Mouse (Mus musculus): Measurements from ENCODE around the gene Epb41. TPM values are rescaled to one million over a fixed set of nuclear protein-coding genes. Genes with fewer than 3 reads are reported as not detected.
A peak's percentile ranks its signal among the peaks of the same experiment; 100 is the strongest.

The Epb41 gene
- polyA plus RNA-seq, 1 experiment from 2014 or later, result 43.1 TPM

DNA sequence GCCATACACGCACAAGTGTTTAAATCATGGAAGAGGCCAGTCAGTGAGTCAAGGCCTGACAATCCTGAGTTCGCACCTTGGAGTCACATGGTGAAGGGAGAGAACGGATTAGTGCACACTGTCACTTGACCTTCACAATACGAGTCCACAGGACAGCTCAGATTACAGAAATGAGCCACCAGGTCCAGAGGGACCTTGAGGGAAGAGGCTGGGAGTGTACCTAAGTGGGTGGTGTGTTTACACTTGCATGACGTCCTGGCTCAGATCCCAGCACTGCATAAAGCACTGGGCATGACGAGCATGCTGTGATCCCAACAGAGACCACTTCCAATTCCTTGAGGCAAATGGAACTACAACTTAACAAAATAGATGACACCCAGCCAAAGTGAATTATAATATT lies 168.7 kb downstream of the Epb41 start:
- H3K9ac ChIP-seq (ENCODE audit: low read depth, low read length), result no peak overlapping the region

DNA sequence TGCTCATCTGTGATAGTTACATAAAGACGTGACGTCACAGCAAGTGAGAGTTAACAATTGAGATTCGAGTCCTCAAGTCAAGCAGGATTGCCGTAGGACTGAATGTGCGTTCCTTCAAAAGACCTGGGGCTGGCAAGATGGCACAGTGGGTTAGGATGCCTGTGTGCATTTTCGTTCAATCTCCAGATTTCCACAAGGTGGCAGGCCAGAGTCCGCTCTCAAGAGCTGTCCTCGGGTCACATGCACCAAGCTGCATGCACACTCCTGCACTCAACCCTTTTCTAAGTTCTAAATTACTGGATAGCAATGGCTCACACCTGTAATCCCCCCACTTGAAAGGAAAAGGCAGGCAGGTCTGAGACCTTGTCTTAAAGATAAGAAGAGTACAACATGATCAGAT lies 170.6 kb downstream of the Epb41 start:
- H3K27me3 ChIP-seq (replicated peaks; ENCODE audit: control insufficient read depth, insufficient read depth, low read length), result no peaks in the 10 kb centered on the region
- H3K4me3 ChIP-seq (ENCODE audit: low read length), result no peak overlapping the region
- peaks cover 25% of the 10 kb centered on the region for H3K36me3 ChIP-seq (ENCODE audit: control insufficient read depth, insufficient read depth, low read length)
- H3K4me1 ChIP-seq (ENCODE audit: control insufficient read depth, insufficient read depth, low read depth, low read length), result no peaks in the 10 kb centered on the region
- H3K9me3 ChIP-seq (ENCODE audit: control insufficient read depth, low read length), result no peaks in the 10 kb centered on the region
- ATAC-seq, result peak; percentile 62; the same call in 1 of the 2 replicates
- no peak overlapping the region for H3K27ac ChIP-seq (ENCODE audit: low read depth, low read length)
- H3K4me2 ChIP-seq (ENCODE audit: low read length), result no peak overlapping the region
- 61% methylated on average over 8 of the region's 8 CpGs for WGBS
- no peak overlapping the region for H3K9ac ChIP-seq (ENCODE audit: low read depth, low read length)

More for the DNA sequence above, 168.7 kb downstream of the Epb41 start:
- WGBS, result 67% methylated on average over 6 of the region's 6 CpGs
- no peak overlapping the region for H3K27ac ChIP-seq (ENCODE audit: low read depth, low read length)
- H3K9me3 ChIP-seq (ENCODE audit: control insufficient read depth, low read length), result no peaks in the 10 kb centered on the region
- peaks cover 6% of the 10 kb centered on the region; the same call in 1 of the 2 replicates for H3K36me3 ChIP-seq (ENCODE audit: control insufficient read depth, insufficient read depth, low read length)
- H3K4me1 ChIP-seq (ENCODE audit: control insufficient read depth, insufficient read depth, low read depth, low read length), result peaks cover 5% of the 10 kb centered on the region
- no peak overlapping the region for H3K4me3 ChIP-seq (ENCODE audit: low read length)
- H3K27me3 ChIP-seq (replicated peaks; ENCODE audit: control insufficient read depth, insufficient read depth, low read length), result no peaks in the 10 kb centered on the region
- no peak overlapping the region for H3K4me2 ChIP-seq (ENCODE audit: low read length)
- no peak for ATAC-seq

DNA sequence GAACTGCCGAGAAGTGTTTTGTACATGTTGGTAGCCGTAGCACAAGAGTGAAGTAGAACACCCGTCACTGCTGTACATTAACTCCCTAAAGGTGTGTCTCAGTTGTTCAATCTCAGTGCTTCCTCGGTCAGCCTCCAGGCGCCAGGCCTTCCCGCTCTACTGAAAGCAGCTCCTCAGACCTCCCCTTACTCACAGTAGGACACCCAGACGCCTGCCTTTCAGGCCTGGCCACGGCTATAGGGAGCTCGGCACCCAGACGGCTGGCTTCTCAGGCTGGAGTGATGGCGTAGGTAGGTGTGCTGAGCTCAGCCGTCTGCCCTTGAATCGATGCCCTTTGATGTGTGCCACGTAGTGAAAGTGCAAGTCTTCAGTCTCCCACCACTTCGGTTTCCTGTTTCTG lies 174.0 kb downstream of the Epb41 start:
- Histone ChIP-seq H3K4me1 (ENCODE audit: control insufficient read depth, insufficient read depth, low read depth, low read length) (no peaks in the 10 kb centered on the region), H3K27ac (ENCODE audit: low read depth, low read length) (no peak overlapping the region), H3K9me3 (ENCODE audit: control insufficient read depth, low read length) (no peaks in the 10 kb centered on the region), H3K36me3 (ENCODE audit: control insufficient read depth, insufficient read depth, low read length) (peaks cover 44% of the 10 kb centered on the region), H3K27me3 (replicated peaks; ENCODE audit: control insufficient read depth, insufficient read depth, low read length) (no peaks in the 10 kb centered on the region), H3K9ac (ENCODE audit: low read depth, low read length) (no peak overlapping the region), H3K4me2 (ENCODE audit: low read length) (no peak overlapping the region), H3K4me3 (ENCODE audit: low read length) (no peak overlapping the region)
- 90% methylated on average over 15 of the region's 15 CpGs for WGBS
- ATAC-seq, result no peak

DNA sequence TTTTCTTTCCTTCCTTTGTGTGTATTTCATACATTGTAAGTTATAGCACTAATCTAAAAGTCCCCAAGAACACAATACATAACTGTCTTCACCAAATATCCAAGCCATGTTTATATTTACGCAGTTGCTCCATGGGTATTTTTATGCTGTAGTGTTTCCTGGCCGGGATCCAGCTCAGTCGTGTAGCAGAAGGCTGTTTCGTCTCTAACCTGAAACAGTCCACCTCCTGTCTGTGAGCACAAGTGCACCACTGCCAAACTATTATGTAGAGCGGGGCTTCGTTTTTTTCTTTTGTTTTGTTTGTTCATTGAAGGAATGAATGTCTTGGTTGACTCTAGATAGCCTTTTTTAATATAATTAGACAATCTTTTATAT lies 176.0 kb downstream of the Epb41 start:
- no peaks in the 10 kb centered on the region for H3K9me3 ChIP-seq (ENCODE audit: control insufficient read depth, low read length)
- no peak overlapping the region for H3K4me3 ChIP-seq (ENCODE audit: low read length)
- peaks cover 48% of the 10 kb centered on the region for H3K36me3 ChIP-seq (ENCODE audit: control insufficient read depth, insufficient read depth, low read length)
- ATAC-seq, result no peak
- no peak overlapping the region for H3K27ac ChIP-seq (ENCODE audit: low read depth, low read length)
- 74% methylated on average over 6 of the region's 6 CpGs for WGBS
- H3K27me3 ChIP-seq (replicated peaks; ENCODE audit: control insufficient read depth, insufficient read depth, low read length), result no peaks in the 10 kb centered on the region
- H3K4me1 ChIP-seq (ENCODE audit: control insufficient read depth, insufficient read depth, low read depth, low read length), result no peaks in the 10 kb centered on the region
- no peak overlapping the region for H3K4me2 ChIP-seq (ENCODE audit: low read length)
- no peak overlapping the region for H3K9ac ChIP-seq (ENCODE audit: low read depth, low read length)

DNA sequence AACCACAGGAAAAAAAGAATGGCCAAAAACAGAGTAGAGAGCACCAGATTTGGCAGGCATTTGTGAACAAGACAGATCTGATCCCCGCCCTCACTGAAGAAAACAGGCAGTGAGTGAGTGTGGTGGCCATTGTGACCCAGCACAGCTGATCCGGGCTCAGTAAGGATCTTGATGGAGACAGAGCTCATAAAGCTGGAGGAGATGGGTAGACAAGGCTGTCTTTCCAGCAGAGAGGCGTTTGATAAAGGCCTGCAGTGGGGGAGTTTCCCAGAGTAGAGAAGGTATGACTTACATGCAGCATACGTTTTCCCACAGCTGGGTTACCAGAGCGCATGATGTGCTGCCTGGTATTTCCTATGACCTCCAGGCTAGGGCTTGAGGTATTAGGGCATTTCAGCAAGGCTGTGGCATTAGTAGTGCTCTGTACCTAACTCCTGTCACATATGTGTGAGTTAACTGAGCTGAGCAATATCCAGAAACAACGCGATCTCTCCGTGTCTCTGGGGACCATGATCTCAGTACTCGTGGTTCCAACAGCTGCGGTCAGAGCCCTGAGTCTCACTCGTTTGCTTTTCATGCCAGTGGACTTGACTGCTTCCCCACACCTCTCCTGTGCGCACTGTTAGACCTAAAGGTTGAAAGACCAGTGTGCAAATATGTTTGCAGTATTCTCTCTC lies 176.5 kb downstream of the Epb41 start:
- Histone ChIP-seq H3K36me3 (ENCODE audit: control insufficient read depth, insufficient read depth, low read length) (peaks cover 51% of the 10 kb centered on the region), H3K9me3 (ENCODE audit: control insufficient read depth, low read length) (no peaks in the 10 kb centered on the region), H3K27me3 (replicated peaks; ENCODE audit: control insufficient read depth, insufficient read depth, low read length) (no peaks in the 10 kb centered on the region), H3K4me2 (ENCODE audit: low read length) (no peak overlapping the region), H3K4me3 (ENCODE audit: low read length) (no peak overlapping the region), H3K27ac (ENCODE audit: low read depth, low read length) (no peak overlapping the region), H3K9ac (ENCODE audit: low read depth, low read length) (no peak overlapping the region; the same call in 1 of the 2 replicates), H3K4me1 (ENCODE audit: control insufficient read depth, insufficient read depth, low read depth, low read length) (no peaks in the 10 kb centered on the region)
- 83% methylated on average over 12 of the region's 12 CpGs for WGBS
- no peak for ATAC-seq

DNA sequence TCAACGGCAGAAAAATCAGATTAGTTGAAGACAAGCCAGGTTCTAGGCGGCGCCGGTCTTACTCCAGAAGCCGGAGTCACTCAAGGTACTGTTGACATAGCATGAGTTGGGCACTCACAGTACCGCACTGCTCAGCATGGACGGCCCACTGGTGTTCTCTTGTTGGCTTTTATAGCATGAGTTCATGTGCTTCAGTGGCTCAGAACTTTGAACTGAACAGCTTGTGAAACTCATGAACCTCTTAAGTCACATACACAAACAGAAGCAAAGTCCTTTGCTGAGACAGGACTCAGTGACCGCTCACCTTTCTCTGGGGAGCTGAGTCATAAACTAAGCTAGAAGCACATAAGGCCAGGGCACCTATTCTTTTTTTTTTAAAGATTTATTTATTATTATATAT lies 177.3 kb downstream of the Epb41 start:
- peaks cover 56% of the 10 kb centered on the region for H3K36me3 ChIP-seq (ENCODE audit: control insufficient read depth, insufficient read depth, low read length)
- no peak for ATAC-seq
- no peaks in the 10 kb centered on the region for H3K27me3 ChIP-seq (replicated peaks; ENCODE audit: control insufficient read depth, insufficient read depth, low read length)
- no peaks in the 10 kb centered on the region for H3K9me3 ChIP-seq (ENCODE audit: control insufficient read depth, low read length)
- no peak overlapping the region for H3K27ac ChIP-seq (ENCODE audit: low read depth, low read length)
- H3K4me3 ChIP-seq (ENCODE audit: low read length), result no peak overlapping the region
- no peak overlapping the region for H3K9ac ChIP-seq (ENCODE audit: low read depth, low read length)
- no peaks in the 10 kb centered on the region for H3K4me1 ChIP-seq (ENCODE audit: control insufficient read depth, insufficient read depth, low read depth, low read length)
- H3K4me2 ChIP-seq (ENCODE audit: low read length), result no peak overlapping the region
- WGBS, result 94% methylated on average over 8 of the region's 8 CpGs

DNA sequence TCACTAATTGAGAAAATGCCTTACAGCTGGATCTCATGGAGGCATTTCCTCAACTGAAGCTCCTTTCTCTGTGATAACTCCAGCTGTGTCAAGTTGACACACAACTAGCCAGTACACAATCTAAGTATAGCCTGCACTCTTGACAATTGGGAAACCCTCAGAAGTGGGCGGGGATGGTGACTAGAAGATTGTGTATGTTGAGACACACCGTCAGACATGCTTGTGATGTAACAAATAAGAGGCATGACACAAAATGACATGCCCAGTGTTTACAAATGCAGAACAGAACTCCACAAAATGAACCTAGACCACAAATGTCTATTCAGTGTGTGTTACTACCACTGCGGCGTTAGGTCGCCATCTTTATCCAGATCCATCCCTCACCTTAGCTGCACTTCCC lies 178.0 kb downstream of the Epb41 start:
- WGBS, result 95% methylated on average over 5 of the region's 5 CpGs

DNA sequence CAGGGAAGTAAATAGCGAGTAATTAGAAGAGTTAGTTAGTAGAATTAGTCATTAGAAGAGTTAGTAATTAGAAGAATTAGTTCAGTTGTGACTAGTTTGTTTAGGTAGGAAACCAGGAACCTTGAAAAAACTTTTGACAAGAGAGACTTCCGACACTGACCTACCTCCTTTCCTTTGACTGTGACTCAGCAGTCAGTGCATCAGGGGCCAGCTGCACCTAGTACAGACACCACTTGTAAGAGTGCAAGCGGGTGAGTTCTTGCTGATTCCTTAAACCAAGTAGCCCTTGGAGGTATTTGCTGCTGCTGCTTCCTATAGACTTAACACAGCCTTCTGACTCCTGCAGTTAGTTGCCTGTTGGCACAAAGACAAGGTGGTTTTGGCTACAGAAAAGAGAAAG lies 184.4 kb downstream of the Epb41 start:
- H3K36me3 ChIP-seq (ENCODE audit: control insufficient read depth, insufficient read depth, low read length), result peaks cover 22% of the 10 kb centered on the region
- H3K27me3 ChIP-seq (replicated peaks; ENCODE audit: control insufficient read depth, insufficient read depth, low read length), result no peaks in the 10 kb centered on the region
- ATAC-seq, result no peak
- 84% methylated on average over 3 of the region's 3 CpGs for WGBS
- H3K4me2 ChIP-seq (ENCODE audit: low read length), result no peak overlapping the region
- no peak overlapping the region for H3K27ac ChIP-seq (ENCODE audit: low read depth, low read length)
- no peak overlapping the region for H3K4me3 ChIP-seq (ENCODE audit: low read length)
- no peak overlapping the region for H3K9ac ChIP-seq (ENCODE audit: low read depth, low read length)
- no peaks in the 10 kb centered on the region for H3K9me3 ChIP-seq (ENCODE audit: control insufficient read depth, low read length)
- no peaks in the 10 kb centered on the region for H3K4me1 ChIP-seq (ENCODE audit: control insufficient read depth, insufficient read depth, low read depth, low read length)

More for the DNA sequence above, 178.0 kb downstream of the Epb41 start:
- Histone ChIP-seq H3K4me2 (ENCODE audit: low read length) (no peak overlapping the region), H3K4me3 (ENCODE audit: low read length) (no peak overlapping the region), H3K4me1 (ENCODE audit: control insufficient read depth, insufficient read depth, low read depth, low read length) (no peaks in the 10 kb centered on the region), H3K9me3 (ENCODE audit: control insufficient read depth, low read length) (no peaks in the 10 kb centered on the region), H3K27me3 (replicated peaks; ENCODE audit: control insufficient read depth, insufficient read depth, low read length) (no peaks in the 10 kb centered on the region), H3K36me3 (ENCODE audit: control insufficient read depth, insufficient read depth, low read length) (peaks cover 57% of the 10 kb centered on the region), H3K9ac (ENCODE audit: low read depth, low read length) (no peak overlapping the region), H3K27ac (ENCODE audit: low read depth, low read length) (no peak overlapping the region)
- no peak for ATAC-seq

DNA sequence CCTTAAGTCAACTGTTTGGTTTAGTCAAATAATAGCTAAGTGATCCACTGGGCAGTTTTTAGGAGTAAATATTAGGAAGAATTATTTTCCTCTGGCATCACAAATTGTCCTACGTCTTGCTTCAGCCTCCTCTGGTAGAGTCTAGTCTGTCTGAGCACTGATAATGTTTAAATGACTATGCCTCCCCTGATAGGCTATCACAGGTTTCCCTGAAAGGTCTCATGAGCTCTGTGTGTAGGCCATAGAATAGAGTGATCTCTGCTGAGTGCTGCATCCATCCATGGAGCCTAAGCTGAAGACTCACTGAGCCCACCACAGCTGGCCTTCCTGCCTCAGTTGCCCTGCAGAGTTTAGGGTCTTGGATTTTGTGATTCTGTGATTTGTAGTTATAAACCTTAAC lies 186.6 kb downstream of the Epb41 start:
- peaks cover 12% of the 10 kb centered on the region for H3K36me3 ChIP-seq (ENCODE audit: control insufficient read depth, insufficient read depth, low read length)
- H3K9ac ChIP-seq (ENCODE audit: low read depth, low read length), result no peak overlapping the region
- no peak overlapping the region for H3K4me2 ChIP-seq (ENCODE audit: low read length)
- ATAC-seq, result no peak
- H3K9me3 ChIP-seq (ENCODE audit: control insufficient read depth, low read length), result no peaks in the 10 kb centered on the region
- no peak overlapping the region for H3K4me3 ChIP-seq (ENCODE audit: low read length)
- H3K27me3 ChIP-seq (replicated peaks; ENCODE audit: control insufficient read depth, insufficient read depth, low read length), result no peaks in the 10 kb centered on the region
- no peak overlapping the region for H3K27ac ChIP-seq (ENCODE audit: low read depth, low read length)
- no peaks in the 10 kb centered on the region for H3K4me1 ChIP-seq (ENCODE audit: control insufficient read depth, insufficient read depth, low read depth, low read length)
- WGBS, result 79% methylated on average over 1 of the region's 1 CpGs

Measured in hindbrain, embryonic 16.5 days (tissue).